17 mouse cellular contexts compared by ENCODE assay signal in the genomic region with DNA sequence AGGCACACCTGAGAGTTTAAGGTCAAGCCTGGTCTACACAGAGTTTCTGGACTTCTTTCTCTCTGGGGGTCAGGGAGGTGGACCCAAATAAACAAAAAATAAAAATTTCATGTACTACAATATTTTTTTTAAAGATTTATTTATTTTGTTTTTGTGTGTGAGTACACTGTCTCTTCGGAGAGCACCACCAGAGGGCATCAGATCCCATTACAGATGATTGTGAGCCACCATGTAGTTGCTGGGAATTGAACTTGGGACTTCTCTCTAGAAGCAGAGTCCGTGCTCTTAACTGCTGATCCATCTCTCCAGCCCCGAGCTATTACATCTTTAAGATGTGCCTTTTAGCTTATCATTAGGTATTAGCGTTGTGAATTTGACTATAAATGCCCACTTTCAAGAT. TPM values are rescaled to one million over a fixed set of nuclear protein-coding genes. Genes with fewer than 3 reads are reported as not detected.
DNase-seq lines count a peak whose midpoint lies in the region; ATAC-seq and TF ChIP-seq lines count a peak whose summit lies in the region.
"Had no signal": no experiment of that assay in that cellular context is flagged by ENCODE, and none has a peak within 500 bp of the region (broad histone marks: within the 10 kb centered on the region; RNA-seq: fewer than 3 reads in every experiment).

No protein-coding gene starts in this region.

- TF ChIP-seq POLR2A in kidney, adult 2 months (IDR thresholded peaks at IDR 0.05; ENCODE audit: low read depth, low read length): no peak

- H3K4me1 ChIP-seq in kidney, adult 2 months (ENCODE audit: control insufficient read depth, insufficient read depth, low read length): no peaks in the 10 kb centered on the region
- no peaks in the 10 kb centered on the region for H3K4me1 ChIP-seq in neural tube, embryonic 11.5 days (ENCODE audit: control insufficient read depth, insufficient read depth, low read length)
- no peaks in the 10 kb centered on the region for H3K4me1 ChIP-seq in neural tube, embryonic 15.5 days
- H3K4me1 ChIP-seq: liver, embryonic 13.5 days had no signal

- no peak overlapping the region for H3K27ac ChIP-seq in kidney, adult 2 months (ENCODE audit: insufficient read depth, low read depth, low read length)
- no peak overlapping the region for H3K27ac ChIP-seq in neural tube, embryonic 11.5 days (ENCODE audit: low read depth, low read length)
- H3K27ac ChIP-seq in neural tube, embryonic 15.5 days (replicated peaks): no peak overlapping the region
- H3K27ac ChIP-seq: liver, embryonic 13.5 days had no signal

- no peak overlapping the region for H3K9ac ChIP-seq in neural tube, embryonic 11.5 days (ENCODE audit: low read length)
- no peak overlapping the region for H3K9ac ChIP-seq in neural tube, embryonic 15.5 days (replicated peaks)
- H3K9ac ChIP-seq: liver, embryonic 13.5 days had no signal

- 70% methylated on average over 4 of the region's 4 CpGs for WGBS in kidney, adult 2 months
- 96% methylated on average over 4 of the region's 4 CpGs for WGBS in neural tube, embryonic 11.5 days
- WGBS in neural tube, embryonic 15.5 days: 91% methylated on average over 4 of the region's 4 CpGs

- no peak overlapping the region for H3K4me2 ChIP-seq in neural tube, embryonic 11.5 days (ENCODE audit: low read depth)
- no peak overlapping the region for H3K4me2 ChIP-seq in neural tube, embryonic 15.5 days
- H3K4me2 ChIP-seq: liver, embryonic 13.5 days had no signal

- peaks cover 2% of the 10 kb centered on the region; the same call in 1 of the 2 replicates for H3K36me3 ChIP-seq in kidney, adult 2 months (ENCODE audit: control insufficient read depth, insufficient read depth, low read length)
- peaks cover 11% of the 10 kb centered on the region for H3K36me3 ChIP-seq in neural tube, embryonic 11.5 days (ENCODE audit: control insufficient read depth, insufficient read depth, low read length)
- peaks cover 21% of the 10 kb centered on the region for H3K36me3 ChIP-seq in neural tube, embryonic 15.5 days

- DNase-seq in kidney, adult 2 months: no peak
- no peak for DNase-seq in kidney, postnatal 10 days
- peak; percentile 14 for DNase-seq in neural tube, embryonic 11.5 days (ENCODE audit: low spot score)
- peak; percentile 50 for DNase-seq in NIH3T3 (ENCODE audit: low read depth)
- DNase-seq in right cerebral cortex, postnatal 10 days (ENCODE audit: low spot score in 2 of 2): no peak
- DNase-seq: adrenal gland, adult 8-10 months; cerebellum, postnatal 14 days; liver, embryonic 13.5 days; right cerebral cortex, postnatal 4 days; thymus, postnatal 25 days had no signal

- no peaks in the 10 kb centered on the region for H3K9me3 ChIP-seq in neural tube, embryonic 11.5 days (ENCODE audit: control insufficient read depth, low read length)
- no peaks in the 10 kb centered on the region for H3K9me3 ChIP-seq in neural tube, embryonic 15.5 days (replicated peaks)
- H3K9me3 ChIP-seq: liver, embryonic 13.5 days had no signal

- TF ChIP-seq CTCF in kidney, adult 2 months (conservative IDR thresholded peaks at IDR 0.05; ENCODE audit: insufficient read depth, insufficient read length, low read depth, low read length): peak; percentile 15; the same call in 1 of the 2 replicates

- no peak overlapping the region for H3K4me3 ChIP-seq in kidney, adult 2 months (ENCODE audit: insufficient read depth, low read depth, low read length)
- H3K4me3 ChIP-seq in neural tube, embryonic 11.5 days (ENCODE audit: low read depth, low read length): no peak overlapping the region
- no peak overlapping the region for H3K4me3 ChIP-seq in neural tube, embryonic 15.5 days (replicated peaks)
- H3K4me3 ChIP-seq: liver, embryonic 13.5 days had no signal

- no peak for ATAC-seq in neural tube, embryonic 11.5 days (ENCODE audit: insufficient read depth, low FRiP score, low TSS enrichment)
- no peak for ATAC-seq in neural tube, embryonic 15.5 days (ENCODE audit: low FRiP score)
- ATAC-seq in megakaryocyte-erythroid progenitor cell, adult 5-6 weeks (replicated peaks; ENCODE audit: low FRiP score, low TSS enrichment, poor library complexity, severe bottlenecking): no peak

- no peaks in the 10 kb centered on the region for H3K27me3 ChIP-seq in kidney, adult 2 months (replicated peaks; ENCODE audit: control insufficient read depth, insufficient read depth, low read length)
- no peaks in the 10 kb centered on the region for H3K27me3 ChIP-seq in neural tube, embryonic 11.5 days (ENCODE audit: control insufficient read depth, insufficient read depth, low read length)
- H3K27me3 ChIP-seq in neural tube, embryonic 15.5 days (replicated peaks): no peaks in the 10 kb centered on the region
- H3K27me3 ChIP-seq: liver, embryonic 13.5 days had no signal

RNA-seq across cellular contexts. Expression of a gene that starts 18.6 kb away (rescaled TPM):
- 7.2 and 13.8 TPM in 2 replicates for polyA plus RNA-seq in kidney, adult 2 months (2012; rRNA removed)
- polyA plus RNA-seq in neural tube, embryonic 11.5 days (2014; fragmentation: Nextera tagmentation; extraction: Ambion mirVana): 9.1 TPM in 2 replicates
- polyA plus RNA-seq in neural tube, embryonic 15.5 days (2015; fragmentation: Nextera tagmentation; extraction: Ambion mirVana): 12.7 and 14.1 TPM in 2 replicates
- 60.9 and 72.5 TPM in 2 replicates for total RNA-seq in megakaryocyte-erythroid progenitor cell, adult 5-6 weeks (2014; fragmentation: Nextera tagmentation)
- 24.0 and 32.8 TPM in 2 replicates for total RNA-seq in megakaryocyte-erythroid progenitor cell, adult 5-6 weeks (2017)

RNA-seq across cellular contexts. Expression of a gene that starts 28.6 kb away (rescaled TPM):
- 4.3 TPM in 2 replicates for polyA plus RNA-seq in kidney, adult 2 months (2012; rRNA removed)
- 3.1 and 3.2 TPM in 2 replicates for polyA plus RNA-seq in neural tube, embryonic 11.5 days (2014; fragmentation: Nextera tagmentation; extraction: Ambion mirVana)
- 3.9 and 4.6 TPM in 2 replicates for polyA plus RNA-seq in neural tube, embryonic 15.5 days (2015; fragmentation: Nextera tagmentation; extraction: Ambion mirVana)
- 0.37 TPM in 1 of 2 replicates, not detected in the other for total RNA-seq in megakaryocyte-erythroid progenitor cell, adult 5-6 weeks (2014; fragmentation: Nextera tagmentation)
- 0.19 and 0.42 TPM in 2 replicates for total RNA-seq in megakaryocyte-erythroid progenitor cell, adult 5-6 weeks (2017)

RNA-seq across cellular contexts. Expression of a gene that starts 30.5 kb away (rescaled TPM):
- 0.03 TPM in 1 of 2 replicates, not detected in the other for polyA plus RNA-seq in kidney, adult 2 months (2012; rRNA removed)
- not detected in 2 replicates for polyA plus RNA-seq in neural tube, embryonic 11.5 days (2014; fragmentation: Nextera tagmentation; extraction: Ambion mirVana)
- polyA plus RNA-seq in neural tube, embryonic 15.5 days (2015; fragmentation: Nextera tagmentation; extraction: Ambion mirVana): not detected in 2 replicates
- total RNA-seq in megakaryocyte-erythroid progenitor cell, adult 5-6 weeks (2014; fragmentation: Nextera tagmentation): not detected in 2 replicates
- not detected in 2 replicates for total RNA-seq in megakaryocyte-erythroid progenitor cell, adult 5-6 weeks (2017)
- total RNA-seq: adrenal gland, adult 8-10 months; gastrocnemius, postnatal 4 days; left cerebral cortex, adult 18-20 months; megakaryocyte, adult 5-6 weeks had no signal
- polyA plus RNA-seq: heart, postnatal 0 days; liver, embryonic 13.5 days; stomach, embryonic 14.5 days had no signal

RNA-seq across cellular contexts. Expression of a gene that starts 38.8 kb away (rescaled TPM):
- polyA plus RNA-seq in kidney, adult 2 months (2012; rRNA removed): 11.5 and 70.3 TPM in 2 replicates
- polyA plus RNA-seq in neural tube, embryonic 11.5 days (2014; fragmentation: Nextera tagmentation; extraction: Ambion mirVana): not detected in 2 replicates
- polyA plus RNA-seq in neural tube, embryonic 15.5 days (2015; fragmentation: Nextera tagmentation; extraction: Ambion mirVana): 5.1 TPM in 1 of 2 replicates, not detected in the other
- 8.9 and 46.6 TPM in 2 replicates for total RNA-seq in megakaryocyte-erythroid progenitor cell, adult 5-6 weeks (2014; fragmentation: Nextera tagmentation)
- total RNA-seq in megakaryocyte-erythroid progenitor cell, adult 5-6 weeks (2017): 5.6 and 32.4 TPM in 2 replicates
- total RNA-seq: gastrocnemius, postnatal 4 days; left cerebral cortex, adult 18-20 months had no signal

RNA-seq across cellular contexts. Expression of a gene that starts 54.0 kb away (rescaled TPM):
- polyA plus RNA-seq in kidney, adult 2 months (2012; rRNA removed): 0.11 and 0.14 TPM in 2 replicates
- polyA plus RNA-seq in neural tube, embryonic 11.5 days (2014; fragmentation: Nextera tagmentation; extraction: Ambion mirVana): 0.31 and 0.92 TPM in 2 replicates
- 0.37 and 0.54 TPM in 2 replicates for polyA plus RNA-seq in neural tube, embryonic 15.5 days (2015; fragmentation: Nextera tagmentation; extraction: Ambion mirVana)
- total RNA-seq in megakaryocyte-erythroid progenitor cell, adult 5-6 weeks (2014; fragmentation: Nextera tagmentation): 2.6 TPM in 1 of 2 replicates, not detected in the other
- not detected in 2 replicates for total RNA-seq in megakaryocyte-erythroid progenitor cell, adult 5-6 weeks (2017)
- total RNA-seq: gastrocnemius, postnatal 4 days had no signal

Comparison
In these comparisons a context has a peak if more than half of its experiments do, and no peak if none do; other contexts are left out.
1. DNase-seq: peak in neural tube, embryonic 11.5 days (single experiment) and NIH3T3 (single experiment); none in kidney, adult 2 months (single experiment), kidney, postnatal 10 days (single experiment) and right cerebral cortex, postnatal 10 days (0 of 2).